ENCODE assay signal across 7 mouse cellular contexts in genomic region chr4:129618786-129619691, GRCm38 (mm10). TPM values are rescaled to one million over a fixed set of nuclear protein-coding genes. Genes with fewer than 3 reads are reported as not detected.
A peak's percentile ranks its signal among the peaks of the same experiment; 100 is the strongest.
DNase-seq lines count a peak whose midpoint lies in the region; ATAC-seq lines count a peak whose summit lies in the region.

TSS of gene Iqcc (minus strand) at chr4:129619099.

- WGBS in embryonic facial prominence, embryonic 10.5 days = 5% methylated on average over 44 of the region's 44 CpGs
- 4% methylated on average over 43 of the region's 44 CpGs for WGBS in limb, embryonic 11.5 days
- 4% methylated on average over 43 of the region's 44 CpGs for WGBS in midbrain, embryonic 14.5 days

- no peaks in the 10 kb centered on the region for H3K27me3 ChIP-seq in embryonic facial prominence, embryonic 10.5 days (replicated peaks; ENCODE audit: low read depth, poor library complexity, severe bottlenecking)
- no peaks in the 10 kb centered on the region for H3K27me3 ChIP-seq in limb, embryonic 11.5 days (ENCODE audit: control insufficient read depth, insufficient read depth, low read length)
- no peaks in the 10 kb centered on the region for H3K27me3 ChIP-seq in midbrain, embryonic 14.5 days (ENCODE audit: control insufficient read depth, insufficient read depth, low read length)

- peak within 1 kb of the TSS; percentile 79 for H3K4me3 ChIP-seq in embryonic facial prominence, embryonic 10.5 days
- H3K4me3 ChIP-seq in limb, embryonic 11.5 days (ENCODE audit: low read depth, low read length) = peak within 1 kb of the TSS; percentile 46
- peak within 1 kb of the TSS; percentile 58 for H3K4me3 ChIP-seq in midbrain, embryonic 14.5 days (replicated peaks; ENCODE audit: low read depth, low read length)

- peak within 1 kb of the TSS; percentile 53 for H3K4me2 ChIP-seq in limb, embryonic 11.5 days (ENCODE audit: low read depth, severe bottlenecking)
- H3K4me2 ChIP-seq in midbrain, embryonic 14.5 days (ENCODE audit: low read length) = peak within 1 kb of the TSS; percentile 81

- H3K9ac ChIP-seq in limb, embryonic 11.5 days (ENCODE audit: low read length) = peak within 1 kb of the TSS; percentile 69
- H3K9ac ChIP-seq in midbrain, embryonic 14.5 days (replicated peaks; ENCODE audit: low read length) = peak within 1 kb of the TSS; percentile 82

- no peaks in the 10 kb centered on the region for H3K9me3 ChIP-seq in embryonic facial prominence, embryonic 10.5 days
- H3K9me3 ChIP-seq in limb, embryonic 11.5 days (ENCODE audit: control insufficient read depth, low read length) = no peaks in the 10 kb centered on the region
- no peaks in the 10 kb centered on the region for H3K9me3 ChIP-seq in midbrain, embryonic 14.5 days (ENCODE audit: control insufficient read depth, low read length)

- peak; percentile 97 for DNase-seq in adrenal gland, postnatal 10 days
- peak; percentile 94 for DNase-seq in embryonic facial prominence, embryonic 10.5 days (ENCODE audit: low spot score)
- peak; percentile 94 for DNase-seq in kidney, adult 18-20 months
- DNase-seq in limb, embryonic 11.5 days (ENCODE audit: low spot score) = peak; percentile 93
- peak; percentile 98 for DNase-seq in midbrain, embryonic 14.5 days
- DNase-seq in spleen, adult 18-20 months = peak; percentile 92

- H3K36me3 ChIP-seq in embryonic facial prominence, embryonic 10.5 days (replicated peaks) = peaks cover 32% of the 10 kb centered on the region
- no peaks in the 10 kb centered on the region; the same call in none of the 2 replicates for H3K36me3 ChIP-seq in limb, embryonic 11.5 days (ENCODE audit: control insufficient read depth, insufficient read depth, low read length)
- H3K36me3 ChIP-seq in midbrain, embryonic 14.5 days (ENCODE audit: control insufficient read depth, insufficient read depth, low read length) = peaks cover 14% of the 10 kb centered on the region; the same call in 1 of the 2 replicates

- peaks cover 38% of the 10 kb centered on the region for H3K4me1 ChIP-seq in embryonic facial prominence, embryonic 10.5 days
- H3K4me1 ChIP-seq in limb, embryonic 11.5 days (ENCODE audit: control insufficient read depth, insufficient read depth, low read length) = peaks cover 14% of the 10 kb centered on the region
- H3K4me1 ChIP-seq in midbrain, embryonic 14.5 days (ENCODE audit: control insufficient read depth, insufficient read depth, low read length) = peaks cover 25% of the 10 kb centered on the region

- peak within 1 kb of the TSS; percentile 90 for H3K27ac ChIP-seq in embryonic facial prominence, embryonic 10.5 days (replicated peaks)
- H3K27ac ChIP-seq in limb, embryonic 11.5 days (replicated peaks; ENCODE audit: low read depth, low read length) = peak within 1 kb of the TSS; percentile 52; the same call in 1 of the 2 replicates
- peak within 1 kb of the TSS; percentile 91 for H3K27ac ChIP-seq in midbrain, embryonic 14.5 days (replicated peaks; ENCODE audit: low read depth, low read length)

- ATAC-seq in granulocyte monocyte progenitor cell, adult 5-6 weeks (replicated peaks; ENCODE audit: poor library complexity, severe bottlenecking) = peak; percentile 85
- ATAC-seq in limb, embryonic 11.5 days (ENCODE audit: insufficient number of reproducible peaks, low FRiP score, low TSS enrichment, low read depth) = peak; percentile 81; the same call in 1 of the 2 replicates
- ATAC-seq in midbrain, embryonic 14.5 days (ENCODE audit: low FRiP score, low TSS enrichment) = peak; percentile 91

RNA-seq across cellular contexts. Expression of gene Iqcc, which starts in this region (rescaled TPM):
- 10 to 100 TPM; 17.4 to 28.2 TPM for total RNA-seq in adrenal gland, postnatal 10 days (2021)
- polyA plus RNA-seq in embryonic facial prominence, embryonic 10.5 days (2016; fragmentation: Nextera tagmentation; extraction: Ambion mirVana) = 27.7 and 28.5 TPM in 2 replicates
- 22.0 and 26.0 TPM in 2 replicates for total RNA-seq in granulocyte monocyte progenitor cell, adult 5-6 weeks (2014; fragmentation: Nextera tagmentation)
- 15.0 and 15.7 TPM in 2 replicates for total RNA-seq in granulocyte monocyte progenitor cell, adult 5-6 weeks (2017)
- 26.4 and 35.0 TPM in 2 replicates for polyA plus RNA-seq in limb, embryonic 11.5 days (2014; fragmentation: Nextera tagmentation; extraction: Ambion mirVana)
- polyA plus RNA-seq in midbrain, embryonic 14.5 days (2014; fragmentation: Nextera tagmentation; extraction: Ambion mirVana) = 25.0 and 28.0 TPM in 2 replicates

Comparison
In these comparisons a context has a peak if more than half of its experiments do, and no peak if none do; other contexts are left out.
1. Peak in every context shown above with its lines: DNase-seq, ATAC-seq, H3K4me3 ChIP-seq and H3K27ac ChIP-seq.